Mouse (Mus musculus) lung, adult 2 months (tissue): ENCODE measurements at regions not wholly inside any gene's neighbourhood (a gene's known extent, or its start where the extent isn't known, plus 50 kb on each side); places are given as distances from the start of the nearest gene placed in this dataset.

Experiments used
- CTCF ChIP-seq: fragments of 200-500 bp; IDR thresholded peaks from 2 replicates; pipeline ENCODE4 v1.5.1; 2011; ENCODE audit warnings: mild to moderate bottlenecking, low read length, control low read depth; ENCODE audit not compliant: insufficient read depth
- POLR2A ChIP-seq: fragments of 200-500 bp; IDR thresholded peaks from 2 replicates; pipeline ENCODE4 v1.6.1; 2011; ENCODE audit warnings: low read depth, mild to moderate bottlenecking, control low read depth, low read length, borderline replicate concordance; ENCODE audit errors: extremely low read depth

DNA sequence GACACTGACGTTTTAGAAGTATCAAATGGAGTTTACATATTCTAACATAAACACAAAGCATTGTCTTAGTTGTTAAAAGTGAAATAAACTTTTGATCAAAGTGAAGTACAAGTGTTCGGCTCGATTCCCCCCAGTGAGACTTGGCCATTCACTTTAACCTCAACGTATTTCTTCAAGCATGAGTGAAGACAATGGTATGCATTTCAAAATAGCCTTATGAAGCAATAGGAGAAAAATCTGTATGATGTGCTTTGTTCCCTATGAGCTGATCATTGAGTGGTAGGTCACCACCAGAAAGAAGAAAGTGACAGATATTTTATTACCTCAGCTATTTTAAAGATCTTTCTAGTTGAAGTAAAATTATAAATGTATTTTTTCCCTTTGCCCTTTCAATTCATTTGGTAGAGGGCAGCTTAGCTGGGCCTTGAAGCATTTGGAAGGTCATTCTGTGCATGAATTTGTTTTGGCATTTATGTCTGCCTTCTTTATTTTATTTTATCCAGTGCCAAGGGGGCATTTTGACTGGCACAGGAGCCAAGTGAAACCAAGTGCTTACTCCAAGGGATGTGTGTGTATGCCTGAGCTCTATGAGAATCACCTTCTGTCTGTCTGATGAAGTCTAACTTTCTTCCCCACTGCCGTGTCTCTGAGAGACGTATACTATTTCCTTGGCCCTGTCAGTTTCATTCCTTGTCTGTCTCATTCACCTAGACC lies 386.8 kb upstream of the A1bg start:
- TF ChIP-seq CTCF (no peak), POLR2A (no peak)
